Mouse (Mus musculus): ENCODE data around the gene Trim56. TPM values are rescaled to one million over a fixed set of nuclear protein-coding genes. Genes with fewer than 3 reads are reported as not detected.
A peak's percentile ranks its signal among the peaks of the same experiment; 100 is the strongest.

Gene Trim56
- total RNA-seq, 2 experiments from 2014 or later, result 7.4 TPM

DNA sequence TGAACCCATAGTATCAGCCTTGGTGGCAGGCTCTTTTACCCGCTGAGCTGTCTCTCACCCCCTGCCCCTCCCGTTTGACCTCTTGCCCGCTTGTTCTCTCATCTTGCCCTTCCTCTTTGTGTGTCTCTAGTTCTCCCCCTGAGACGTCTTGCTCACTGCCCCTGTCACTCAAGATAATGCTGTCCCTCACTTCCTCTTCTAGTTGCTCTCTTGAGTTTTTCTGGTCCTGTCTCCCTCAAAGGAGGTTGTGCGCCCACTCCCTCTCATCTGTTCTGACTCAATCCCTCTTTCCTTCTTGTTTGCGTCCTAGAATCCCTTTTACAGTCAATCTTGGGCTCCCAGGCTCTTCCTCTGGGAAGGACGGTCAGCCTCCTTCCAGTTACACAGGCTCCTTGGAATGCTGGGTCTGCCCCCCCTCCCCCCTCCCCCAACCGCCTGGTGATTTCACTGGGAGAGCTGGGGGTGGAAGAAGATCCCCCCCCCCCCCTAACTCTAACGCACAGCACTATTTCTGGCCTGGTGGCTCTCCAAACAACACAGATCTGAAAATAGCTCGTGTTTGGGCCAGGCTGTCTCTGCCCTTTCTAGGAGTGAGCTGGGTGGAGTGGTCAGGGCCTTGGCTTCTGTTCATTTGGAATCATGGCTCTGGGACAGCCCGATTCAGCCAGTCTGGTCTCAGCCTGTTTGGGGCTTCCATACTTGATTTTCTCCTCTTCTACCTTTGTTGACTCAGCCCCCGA is 39.6 kb downstream of the Trim56 start:
- DNase-seq, result peak; percentile 80

DNA sequence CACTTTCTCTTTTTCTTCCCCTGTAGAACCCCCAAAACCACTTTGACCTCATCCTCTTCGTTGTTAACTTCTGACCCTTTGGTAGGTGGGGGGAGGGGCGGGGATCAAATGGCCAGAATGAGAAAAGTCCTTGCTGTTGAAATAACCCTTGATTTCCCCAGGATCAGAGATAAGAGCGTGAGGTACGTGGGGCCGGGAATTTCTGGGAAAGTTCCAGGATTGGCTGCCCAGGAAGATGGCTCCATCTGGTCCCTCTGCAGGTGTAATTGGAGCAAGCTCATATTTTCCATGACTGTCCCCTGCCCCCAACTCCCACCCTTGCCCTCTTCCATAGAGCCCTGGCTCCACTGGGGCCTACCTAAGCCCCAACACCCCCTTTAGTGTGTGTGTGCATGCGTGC is 40.3 kb downstream of the Trim56 start:
- no peak for DNase-seq

DNA sequence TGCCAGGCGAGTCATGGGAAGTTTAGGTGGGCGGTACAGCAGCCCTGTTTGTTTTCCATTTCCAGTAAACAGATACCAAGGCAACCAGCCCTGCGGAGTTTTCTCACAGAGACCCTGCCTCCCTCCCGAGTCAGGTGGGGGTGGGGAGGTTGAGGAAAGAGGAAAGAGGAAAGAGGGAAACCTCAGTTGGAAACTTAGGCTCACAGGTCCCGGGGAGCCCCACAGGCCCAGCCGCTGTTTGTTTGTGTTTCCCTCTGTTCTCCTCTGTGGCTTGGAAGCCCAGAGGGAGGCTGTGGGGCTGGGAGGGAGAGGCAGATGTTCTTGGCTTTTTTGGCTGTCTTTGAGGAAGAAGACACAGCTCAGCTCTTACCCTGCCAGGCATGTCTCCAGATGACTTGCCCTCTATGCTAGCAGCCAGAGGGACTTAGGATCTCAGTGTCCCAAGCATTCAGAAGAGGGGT is 41.8 kb downstream of the Trim56 start:
- DNase-seq, result peak; percentile 85

DNA sequence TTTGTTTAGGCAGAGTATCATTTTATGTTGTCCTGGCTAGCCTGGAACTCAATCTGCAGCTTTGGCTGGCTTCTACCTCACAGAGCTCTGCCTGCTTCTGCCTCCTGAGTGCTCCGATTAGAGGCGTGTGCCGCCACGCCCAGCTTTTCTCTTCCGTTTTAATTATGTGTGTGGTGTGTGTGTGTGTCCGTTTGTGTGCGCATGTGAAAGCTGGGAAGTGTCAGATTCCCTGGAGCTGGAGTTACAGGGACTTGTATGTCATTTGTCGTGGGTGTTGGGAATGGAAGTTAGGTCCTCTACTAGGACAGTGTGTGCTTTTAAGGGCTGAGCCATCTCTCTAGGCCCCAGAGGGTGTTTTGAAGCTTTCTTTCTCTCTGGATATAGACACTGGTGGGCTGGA is 42.9 kb downstream of the Trim56 start:
- no peak for DNase-seq

DNA sequence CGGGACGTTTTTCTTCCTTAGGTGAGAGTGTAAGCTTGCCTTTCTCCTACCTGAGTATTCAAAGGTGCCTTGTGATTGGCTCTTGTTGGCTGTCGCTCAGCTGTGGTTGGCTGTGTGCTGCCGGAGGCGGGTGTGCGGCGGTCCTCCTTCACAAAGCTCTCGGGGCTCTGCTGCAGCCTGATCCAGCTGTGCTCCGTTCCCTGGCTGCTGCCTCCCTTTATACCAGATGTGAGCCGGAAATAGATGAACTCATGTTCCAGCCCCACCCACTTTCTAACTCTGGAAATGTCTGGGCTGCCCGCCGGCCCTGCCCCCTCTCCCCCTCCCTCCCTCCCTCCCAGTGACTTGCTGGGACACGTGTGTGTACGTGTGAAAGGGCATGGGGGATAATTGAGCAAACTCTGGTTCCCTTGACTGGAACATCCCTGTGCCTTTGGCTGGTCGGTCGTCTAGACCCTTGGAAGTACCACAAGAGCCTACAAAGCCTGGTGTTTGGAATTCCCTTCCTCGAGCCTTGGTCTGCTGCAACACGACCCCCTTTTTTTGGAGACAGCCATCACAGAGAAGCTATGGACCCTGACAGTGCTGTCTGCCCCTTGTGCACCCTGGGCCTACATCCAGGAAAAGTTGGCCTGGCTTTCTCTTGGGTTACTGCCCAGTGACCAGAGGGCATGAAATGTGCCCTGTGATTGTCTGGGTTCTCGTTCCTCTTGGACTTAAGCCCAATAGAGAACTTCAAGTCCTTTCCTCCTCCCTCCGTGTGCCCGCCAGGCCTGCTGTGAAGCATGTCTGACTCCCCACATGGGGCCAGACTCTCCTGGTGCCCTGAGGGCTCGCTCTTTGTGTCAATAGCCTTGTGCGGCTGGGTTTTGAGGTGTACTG is 43.7 kb downstream of the Trim56 start, which contains the start of gene Serpine1:
Gene Serpine1 (minus strand): TSS at position 190 of the 882 bp plus-strand sequence.
- peak; percentile 92 for DNase-seq

DNA sequence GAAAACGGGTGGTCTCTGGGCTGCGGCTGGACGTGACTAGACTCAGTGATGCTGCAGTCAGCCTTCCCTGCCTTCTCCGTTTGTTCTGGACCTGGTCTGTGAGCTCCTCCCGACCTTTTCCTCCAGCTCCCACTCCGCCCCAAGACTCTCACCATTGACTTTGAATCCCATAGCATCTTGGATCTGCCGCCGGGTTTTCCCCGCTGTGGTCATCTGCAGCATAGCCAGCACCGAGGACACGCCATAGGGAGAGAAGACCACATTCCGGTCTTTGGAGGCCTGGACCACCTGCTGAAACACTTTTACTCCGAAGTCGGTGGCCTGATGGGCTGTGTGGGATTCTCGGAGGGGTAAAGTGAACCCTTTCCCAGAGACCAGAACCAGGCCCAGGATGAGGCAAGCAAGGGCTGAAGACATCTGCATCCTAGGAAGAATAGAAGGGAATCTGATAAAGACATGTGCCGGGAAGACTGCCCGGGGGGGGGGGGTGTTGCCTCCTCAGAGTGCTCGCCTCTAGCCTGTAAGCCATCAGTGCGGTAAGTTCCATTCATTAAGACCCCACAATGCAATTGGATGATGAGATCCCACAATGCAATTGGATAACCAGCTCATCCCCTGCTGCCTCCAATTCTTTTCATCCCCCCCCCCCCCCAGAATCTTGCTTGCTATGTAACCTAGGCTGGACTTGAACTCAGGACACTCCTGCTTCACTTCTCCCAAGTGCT is 45.0 kb downstream of the Trim56 start:
- DNase-seq, result no peak

DNA sequence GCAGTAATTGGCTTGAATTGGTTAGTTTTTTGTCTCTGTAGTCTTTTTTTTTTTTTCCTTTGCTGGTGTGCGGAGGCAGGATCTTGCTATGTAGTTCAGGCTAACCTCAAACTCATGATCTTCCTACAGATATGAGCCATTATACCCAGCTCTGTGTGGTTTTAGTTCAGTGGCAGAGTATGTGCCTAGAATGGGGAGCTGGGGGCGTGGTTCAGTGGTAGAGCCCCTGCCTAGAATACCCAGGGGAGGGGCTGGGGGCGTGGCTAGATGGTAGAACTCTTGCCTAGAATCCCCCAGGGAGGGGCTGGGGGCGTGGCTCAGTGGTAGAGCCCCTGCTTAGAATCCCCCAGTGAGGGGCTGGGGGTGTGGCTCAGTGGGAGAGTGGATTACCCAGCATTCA is 47.3 kb downstream of the Trim56 start:
- DNase-seq, result no peak

DNA sequence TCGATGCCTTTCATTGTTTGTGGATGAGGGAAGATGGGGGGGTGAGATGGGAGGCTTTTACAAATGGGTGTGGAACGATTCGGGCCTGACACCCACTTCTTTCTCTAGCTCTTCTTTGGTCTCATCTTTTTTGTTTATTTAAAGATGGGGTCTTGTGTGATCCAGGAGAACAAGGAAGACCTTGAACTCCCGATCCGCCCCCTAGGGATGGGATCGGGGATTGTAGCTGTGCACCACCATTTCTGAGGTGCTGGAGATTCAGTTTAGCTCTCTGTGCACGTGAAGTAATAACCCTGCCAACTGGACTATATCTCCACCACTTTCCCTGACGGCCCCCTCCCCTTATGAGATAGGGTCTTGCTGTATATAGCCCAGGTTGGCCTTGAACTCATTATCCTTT is 50.1 kb downstream of the Trim56 start:
- DNase-seq, result no peak

DNA sequence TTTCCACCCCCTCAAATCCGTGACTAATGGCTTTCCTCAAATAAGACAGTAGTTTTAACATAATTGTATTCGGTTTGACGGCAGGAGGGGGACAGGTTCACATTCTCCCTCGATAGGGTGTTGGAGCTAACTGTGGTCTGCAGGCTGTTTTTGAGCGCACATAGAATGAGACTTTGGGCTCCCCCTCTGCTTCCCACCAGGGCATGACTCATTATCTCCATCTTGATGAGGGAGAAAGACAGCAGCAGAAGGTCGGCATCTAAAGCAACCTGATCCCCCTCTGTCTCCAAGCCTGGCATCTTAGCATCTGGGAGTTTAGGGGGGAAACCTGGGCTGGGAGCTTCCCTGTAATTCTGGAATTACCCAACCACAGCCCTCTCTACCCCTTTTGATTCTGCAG is 50.6 kb downstream of the Trim56 start:
- no peak for DNase-seq

DNA sequence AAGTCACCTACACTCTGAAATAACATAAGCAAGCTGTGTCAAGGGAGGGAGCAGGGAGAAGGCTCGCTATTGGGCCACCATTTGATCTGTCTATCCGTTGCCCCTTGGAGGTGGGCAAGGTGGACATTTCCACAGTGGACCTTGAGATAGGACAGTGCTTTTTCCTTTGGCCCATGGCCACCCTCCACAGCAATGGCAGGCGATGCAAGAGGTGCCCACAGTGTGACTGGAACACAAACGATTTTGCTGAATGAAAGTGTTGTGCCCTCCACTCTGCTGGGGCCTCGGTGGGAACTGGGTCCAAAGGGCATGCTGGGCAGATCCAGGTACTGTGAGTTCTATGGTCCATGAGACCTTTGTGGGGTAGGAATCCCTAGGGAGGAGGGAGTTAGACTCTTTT is 53.4 kb downstream of the Trim56 start:
- no peak for DNase-seq

DNA sequence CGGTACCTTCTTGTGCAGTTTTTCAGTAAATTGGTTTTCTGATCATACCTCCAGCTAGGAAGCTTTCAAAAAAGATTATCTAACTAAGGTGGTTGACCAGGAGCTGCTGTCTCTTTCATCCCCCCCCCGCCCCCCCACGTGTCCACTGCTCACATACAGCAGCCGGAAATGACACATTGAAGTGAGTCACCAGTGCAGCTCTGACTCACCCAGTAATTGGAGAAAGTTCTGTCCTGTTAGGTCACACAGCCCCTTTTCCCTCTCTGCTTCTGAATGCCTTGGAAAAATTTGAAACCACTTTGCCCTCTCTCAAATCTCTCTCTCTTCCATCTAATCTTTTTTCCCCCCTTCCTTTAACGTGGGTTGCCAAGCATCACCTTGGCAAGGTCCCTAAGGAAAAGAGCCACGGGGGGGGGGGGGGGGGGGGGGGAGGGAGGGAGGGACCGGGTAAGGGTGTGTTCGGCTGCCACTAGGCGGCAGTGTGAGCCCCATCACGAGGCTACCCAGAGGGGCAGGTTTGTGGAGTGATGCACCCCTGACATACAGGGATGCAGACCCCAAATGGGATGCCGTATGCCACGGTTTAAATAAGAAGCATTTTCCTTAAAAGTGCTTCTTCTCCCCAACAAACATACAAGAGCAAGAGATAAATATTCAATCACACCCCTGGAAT is 54.1 kb downstream of the Trim56 start:
- no peak for DNase-seq

Other genes with a start within 250 kb of the Trim56 start
- 1 to 10 TPM; 4.9 to 5.7 TPM for gene Col26a1, start 233.0 kb downstream of the Trim56 start, total RNA-seq (2021)
- 1 to 10 TPM; 5.6 to 6.9 TPM for gene Ift22, start 208.1 kb downstream of the Trim56 start, total RNA-seq (2021)
- gene Fis1, start 162.9 kb downstream of the Trim56 start, total RNA-seq (2021), result 100 to 1,000 TPM; 159 to 164 TPM
- gene Cldn15, start 149.6 kb downstream of the Trim56 start, total RNA-seq (2021), result 1 to 10 TPM in 1 of 2 experiments, under 1 TPM in 1; 0.67 to 3.3 TPM
- gene Plod3, start 129.2 kb downstream of the Trim56 start, total RNA-seq (2021), result 10 to 100 TPM; 20.9 to 23.6 TPM
- gene Znhit1, start 128.2 kb downstream of the Trim56 start, total RNA-seq (2021), result 10 to 100 TPM; 61.4 to 70.4 TPM
- not detected for gene Vgf, start 89.8 kb downstream of the Trim56 start, total RNA-seq (2021)
- 10 to 100 TPM; 13.5 to 23.4 TPM for gene Ap1s1, start 70.1 kb downstream of the Trim56 start, total RNA-seq (2021)
- 1 to 10 TPM; 1.3 to 4.9 TPM for gene Serpine1, start 43.9 kb downstream of the Trim56 start, total RNA-seq (2021)
- not detected for gene Muc3, start 33.1 kb upstream of the Trim56 start, total RNA-seq (2021)
- gene Muc3a, start 96.2 kb upstream of the Trim56 start, total RNA-seq (2021), result under 1 TPM; 0.15 to 0.27 TPM
- gene Ache, start 171.3 kb upstream of the Trim56 start, total RNA-seq (2021), result 10 to 100 TPM; 26.4 to 40.7 TPM
- gene Ufsp1, start 178.4 kb upstream of the Trim56 start, total RNA-seq (2021), result 10 to 100 TPM; 18.3 to 24.4 TPM
- 10 to 100 TPM; 38.5 to 44.7 TPM for gene Srrt, start 191.5 kb upstream of the Trim56 start, total RNA-seq (2021)
- gene Trip6, start 198.2 kb upstream of the Trim56 start, total RNA-seq (2021), result 1 to 10 TPM; 5.2 to 5.3 TPM
- 1 to 10 TPM; 2.3 to 3.1 TPM for gene Slc12a9, start 217.4 kb upstream of the Trim56 start, total RNA-seq (2021)
- gene Ephb4, start 233.9 kb upstream of the Trim56 start, total RNA-seq (2021), result 10 to 100 TPM; 13.4 to 15.8 TPM